8 mouse cellular contexts compared by ENCODE assay signal in the genomic region with DNA sequence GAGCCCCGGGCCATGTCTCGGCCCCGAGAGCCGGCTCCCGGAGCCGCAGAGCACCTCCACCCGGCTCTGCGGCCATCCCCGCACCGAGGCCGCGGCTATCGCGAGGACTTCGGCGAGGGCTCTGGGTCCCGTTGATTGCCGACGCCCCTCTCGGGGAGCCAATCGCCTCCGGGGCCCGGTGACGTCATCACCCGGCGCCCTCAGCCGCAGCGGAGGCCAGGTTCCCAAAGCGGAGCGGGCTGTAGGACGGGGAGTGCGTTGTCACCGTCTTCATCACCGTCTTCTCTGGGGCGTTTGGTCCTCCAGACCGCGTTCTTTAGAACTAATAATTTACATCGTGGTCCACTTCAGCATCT. TPM values are rescaled to one million over a fixed set of nuclear protein-coding genes. Genes with fewer than 3 reads are reported as not detected.
DNase-seq lines count a peak whose midpoint lies in the region; ATAC-seq lines count a peak whose summit lies in the region.

Gene Tmem183a (minus strand): TSS at position 123 of the 356 bp plus-strand sequence.

- peak within 1 kb of the TSS; percentile 93 for H3K4me3 ChIP-seq in hindbrain, embryonic 16.5 days (ENCODE audit: low read length)
- peak within 1 kb of the TSS; percentile 98 for H3K4me3 ChIP-seq in macrophage (ENCODE audit: inconsistent target)

- H3K79me2 ChIP-seq in macrophage (ENCODE audit: inconsistent target): peaks cover 44% of the 10 kb centered on the region

- peaks cover 11% of the 10 kb centered on the region for H3K36me3 ChIP-seq in hindbrain, embryonic 16.5 days (ENCODE audit: control insufficient read depth, insufficient read depth, low read length)
- peaks cover 26% of the 10 kb centered on the region; the same call in 1 of the 2 replicates for H3K36me3 ChIP-seq in macrophage (ENCODE audit: inconsistent target)

- peak within 1 kb of the TSS; percentile 88 for H3K27ac ChIP-seq in hindbrain, embryonic 16.5 days (ENCODE audit: low read depth, low read length)
- H3K27ac ChIP-seq in macrophage: peak within 1 kb of the TSS; percentile 67

- H3K9ac ChIP-seq in hindbrain, embryonic 16.5 days (ENCODE audit: low read depth, low read length): peak within 1 kb of the TSS; percentile 98

- H3K4me1 ChIP-seq in hindbrain, embryonic 16.5 days (ENCODE audit: control insufficient read depth, insufficient read depth, low read depth, low read length): peaks cover 15% of the 10 kb centered on the region

- no peaks in the 10 kb centered on the region for H3K9me3 ChIP-seq in hindbrain, embryonic 16.5 days (ENCODE audit: control insufficient read depth, low read length)

- ATAC-seq in hindbrain, embryonic 16.5 days: peak; percentile 98

- 0% methylated on average over 38 of the region's 38 CpGs for WGBS in hindbrain, embryonic 16.5 days
- WGBS in macrophage (ENCODE audit: missing documents): under 1% methylated on average over 36 of the region's 38 CpGs

- peak; percentile 97 for DNase-seq in T-cell, adult 2 months (ENCODE audit: low spot score)
- DNase-seq in cerebellum, postnatal 36 days: peak; percentile 96 to 99
- peak; percentile 95 for DNase-seq in gastrocnemius, adult 18-20 months (ENCODE audit: low spot score)
- DNase-seq in left cerebral cortex, adult 18-20 months (ENCODE audit: low spot score in 2 of 2): peak; percentile 98
- peak; percentile 97 for DNase-seq in right cerebral cortex, adult 18-20 months
- DNase-seq in urinary bladder, postnatal 10 days (ENCODE audit: low spot score): peak; percentile 90

- peak within 1 kb of the TSS; percentile 88 for H3K4me2 ChIP-seq in hindbrain, embryonic 16.5 days (ENCODE audit: low read length)

- no peaks in the 10 kb centered on the region for H3K27me3 ChIP-seq in hindbrain, embryonic 16.5 days (replicated peaks; ENCODE audit: control insufficient read depth, insufficient read depth, low read length)

RNA-seq across cellular contexts. Expression of gene Tmem183a, which starts in this region (rescaled TPM):
- total RNA-seq in gastrocnemius, adult 18-20 months (2021): 10 to 100 TPM; 10.1 to 10.4 TPM
- 132 TPM in 2 replicates for polyA plus RNA-seq in hindbrain, embryonic 16.5 days (2015; fragmentation: Nextera tagmentation; extraction: Ambion mirVana)
- 10 to 100 TPM; 65.6 to 69.1 TPM for total RNA-seq in left cerebral cortex, adult 18-20 months (2021)
- total RNA-seq in macrophage (2018; cell fraction: chromatin; rRNA removed): 100 to 1,000 TPM in 6 of 26 experiments, 10 to 100 TPM in 20; 52.3 to 127 (median 89.5) TPM
- total RNA-seq in macrophage (2018; cell fraction: cytosol; rRNA removed): 10 to 100 TPM; 26.1 to 43.5 (median 32.5) TPM
- 100 to 1,000 TPM in 2 of 26 experiments, 10 to 100 TPM in 24; 39.2 to 139 (median 63.6) TPM for total RNA-seq in macrophage (2018; cell fraction: nucleus; rRNA removed)
- polyA plus RNA-seq in macrophage (2018): 31.9 to 35.6 TPM (median 34.8 TPM) in 3 replicates

Comparison
In these comparisons a context has a peak if more than half of its experiments do, and no peak if none do; other contexts are left out.
1. Peak in every context shown above with its lines: DNase-seq, ATAC-seq, H3K4me3 ChIP-seq and H3K27ac ChIP-seq.
2. RNA of gene Tmem183a (total RNA-seq): 65.6 to 69.1 TPM in left cerebral cortex, adult 18-20 months; 10.1 to 10.4 TPM in gastrocnemius, adult 18-20 months; every median in the first group is over 4 times any median in the second.